Mouse (Mus musculus): Measurements from ENCODE around the gene Rmi1. TPM values are rescaled to one million over a fixed set of nuclear protein-coding genes. Genes with fewer than 3 reads are reported as not detected.

Rmi1 gene
- total RNA-seq, 2 experiments from 2014 or later: 4.8 to 5.5 TPM

Small RNA genes lying within 50 kb of the gene (microRNA-seq; reads per million reads assigned to microRNA genes)
- 36.8 to 62.2 reads per million in 2 experiments for gene Mir7-1 (ENCODE audit: borderline replicate concordance in 2 of 2)

Other genes with a start within 250 kb of the Rmi1 start
- gene Idnk, start 244.6 kb upstream of the Rmi1 start, total RNA-seq (2021): 10 to 100 TPM in 1 of 2 experiments, 1 to 10 TPM in 1; 9.3 to 12.2 TPM
- 10 to 100 TPM; 41.1 to 42.4 TPM for gene Ubqln1, start 186.6 kb upstream of the Rmi1 start, total RNA-seq (2021)
- gene Gkap1, start 126.5 kb upstream of the Rmi1 start, total RNA-seq (2021): 10 to 100 TPM; 17.8 to 20.9 TPM
- under 1 TPM in 1 of 2 experiments, not detected in 1; 0.05 TPM for gene Kif27, start 43.1 kb upstream of the Rmi1 start, total RNA-seq (2021)
- gene 2210016F16Rik, start 17.0 kb upstream of the Rmi1 start, total RNA-seq (2021): 1 to 10 TPM; 7.0 to 7.2 TPM
- 100 to 1,000 TPM; 237 to 240 TPM for gene Hnrnpk, start 1.1 kb downstream of the Rmi1 start, total RNA-seq (2021)
- not detected for gene Slc28a3, start 208.6 kb downstream of the Rmi1 start, total RNA-seq (2021)